Mouse (Mus musculus) thymus, adult 2 months (tissue): ENCODE data around the gene C1galt1c1.

Experiments used
- CTCF ChIP-seq: fragments of 200-500 bp; IDR thresholded peaks from 2 replicates; pipeline ENCODE4 v1.5.1; 2012; ENCODE audit warnings: mild to moderate bottlenecking, control low read depth, low read length, moderate library complexity, borderline replicate concordance; ENCODE audit not compliant: control insufficient read depth, poor library complexity, insufficient read depth; ENCODE audit errors: extremely low read depth
- POLR2A ChIP-seq: fragments of 200-500 bp; IDR thresholded peaks from 2 replicates; pipeline ENCODE4 v1.6.1; 2012; ENCODE audit warnings: mild to moderate bottlenecking, low read length, control low read depth, moderate library complexity; ENCODE audit not compliant: control insufficient read depth, poor library complexity, insufficient read depth; ENCODE audit errors: extremely low read depth

GRCm38 (mm10) chrX:38641435-38641834, 6.5 kb upstream of the C1galt1c1 start:
- no peak for TF ChIP-seq CTCF
- no peak for TF ChIP-seq POLR2A
